Mouse (Mus musculus): Measurements from ENCODE around the gene Cux2. TPM values are rescaled to one million over a fixed set of nuclear protein-coding genes. Genes with fewer than 3 reads are reported as not detected.

Cux2 gene
- total and polyA plus RNA-seq, 3 experiments: 1.4 to 3.5 TPM; not detected in 1

DNA sequence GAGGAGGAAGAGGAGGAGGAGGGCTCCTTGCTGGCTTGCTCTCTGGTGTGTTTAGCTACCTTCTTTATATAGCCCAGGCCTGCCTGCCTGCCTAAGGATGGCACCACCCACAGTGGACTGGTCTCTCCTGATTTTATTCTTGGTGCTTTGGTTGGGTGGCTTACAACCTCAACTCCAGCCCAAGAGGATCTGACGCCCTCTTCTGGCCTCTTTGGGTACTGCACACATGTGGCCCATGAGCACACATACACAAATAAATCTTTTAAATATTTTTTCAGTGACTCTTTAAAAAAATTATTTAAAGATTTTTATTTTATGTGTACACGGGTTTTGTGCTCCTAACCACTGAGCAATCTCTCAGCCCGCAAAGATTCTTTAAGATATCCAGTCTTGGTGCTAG is 25.8 kb upstream of the Cux2 start:
- H3K4me3 ChIP-seq (ENCODE audit: control insufficient read depth in 1 of 2, insufficient read depth in 1 of 2, low read depth in 2 of 2, low read length in 2 of 2): no peak overlapping the region
- no peaks in the 10 kb centered on the region for H3K36me3 ChIP-seq (ENCODE audit: control insufficient read depth in 1 of 2, insufficient read depth in 2 of 2, low read length in 2 of 2)
- no peak overlapping the region for H3K27ac ChIP-seq (ENCODE audit: control insufficient read depth, low read depth, low read length)
- no peaks in the 10 kb centered on the region for H3K79me2 ChIP-seq (ENCODE audit: control insufficient read depth, insufficient read depth, low read length, poor library complexity)
- TF ChIP-seq CTCF (IDR thresholded peaks at IDR 0.05 in 2 of 3, conservative IDR thresholded peaks at IDR 0.05 in 1 of 3; ENCODE audit: control insufficient read depth in 1 of 3, insufficient read depth in 1 of 3, low read depth in 2 of 3, low read length in 3 of 3, poor library complexity in 1 of 3, severe bottlenecking in 1 of 3) (peak; percentile 48 to 62 (median 60)), POLR2AphosphoS2 (IDR thresholded peaks at IDR 0.05; ENCODE audit: low read length) (no peak), CHD1 (IDR thresholded peaks at IDR 0.05; ENCODE audit: low read depth, low read length) (no peak), RCOR1 (IDR thresholded peaks at IDR 0.05; ENCODE audit: low read depth, low read length) (no peak), BHLHE40 (IDR thresholded peaks at IDR 0.05; ENCODE audit: borderline replicate concordance, low read depth, low read length) (no peak), JUND (IDR thresholded peaks at IDR 0.05; ENCODE audit: low read depth, low read length) (no peak), ZNF384 (IDR thresholded peaks at IDR 0.05; ENCODE audit: low read depth, low read length) (no peak), NELFE (IDR thresholded peaks at IDR 0.05; ENCODE audit: low read depth, low read length) (no peak), ZKSCAN1 (IDR thresholded peaks at IDR 0.05; ENCODE audit: low read depth, low read length) (no peak), RAD21 (IDR thresholded peaks at IDR 0.05; ENCODE audit: low read depth, low read length) (peak; percentile 19), USF1 (IDR thresholded peaks at IDR 0.05; ENCODE audit: low read depth, low read length) (no peak), HCFC1 (IDR thresholded peaks at IDR 0.05; ENCODE audit: low read depth, low read length) (no peak), MYC (IDR thresholded peaks at IDR 0.05; ENCODE audit: low read depth, low read length) (no peak), USF2 (IDR thresholded peaks at IDR 0.05; ENCODE audit: borderline replicate concordance in 1 of 2, insufficient read depth in 1 of 2, low read depth in 1 of 2, low read length in 2 of 2) (no peak), MYB (IDR thresholded peaks at IDR 0.05; ENCODE audit: low read depth, low read length) (no peak), GATA1 (IDR thresholded peaks at IDR 0.05; ENCODE audit: low read depth, low read length) (no peak), SMC3 (IDR thresholded peaks at IDR 0.05; ENCODE audit: low read depth, low read length) (peak; percentile 33; the same call in 1 of the 2 replicates), KAT2A (conservative IDR thresholded peaks at IDR 0.05; ENCODE audit: low read depth, low read length) (no peak)
- peaks cover 3 to 5% of the 10 kb centered on the region in 2 experiments; a peak in 1 of 4 replicates for H3K27me3 ChIP-seq (ENCODE audit: control insufficient read depth in 1 of 2, insufficient read depth in 2 of 2, low read length in 2 of 2)
- H3K4me1 ChIP-seq (ENCODE audit: control insufficient read depth in 1 of 2, insufficient read depth in 2 of 2, low read length in 2 of 2): no peaks in the 10 kb centered on the region
- no peak overlapping the region for H3K9ac ChIP-seq (ENCODE audit: control insufficient read depth, low read depth, low read length, poor library complexity, severe bottlenecking)
- H3K9me3 ChIP-seq (replicated peaks; ENCODE audit: insufficient read depth, low read length): no peaks in the 10 kb centered on the region
- DNase-seq (ENCODE audit: low read depth, low spot score): peak; percentile 37

DNA sequence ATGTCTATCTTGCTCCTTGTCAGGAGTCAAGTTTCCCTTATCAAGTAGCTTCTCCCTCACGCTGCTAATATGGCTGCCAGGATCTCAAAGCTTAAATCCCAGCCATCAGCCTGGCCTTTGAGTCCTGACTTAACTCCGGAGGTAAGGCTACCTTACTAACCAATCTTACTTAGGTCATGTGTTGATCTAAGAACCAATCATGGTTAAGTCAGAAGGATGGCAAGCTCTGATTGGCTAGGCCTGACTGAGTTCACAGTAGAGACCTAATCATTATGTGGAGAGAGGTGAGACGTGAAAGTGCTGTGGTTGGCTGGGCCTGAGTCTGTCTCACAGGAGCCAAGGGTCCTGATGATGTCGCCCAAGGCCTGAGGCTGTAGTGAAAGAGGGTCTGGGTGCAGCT is 22.1 kb upstream of the Cux2 start:
- peaks cover 3 to 5% of the 10 kb centered on the region in 2 experiments; a peak in 1 of 4 replicates for H3K27me3 ChIP-seq (ENCODE audit: control insufficient read depth in 1 of 2, insufficient read depth in 2 of 2, low read length in 2 of 2)
- DNase-seq (ENCODE audit: low read depth, low spot score): no peak
- no peaks in the 10 kb centered on the region for H3K79me2 ChIP-seq (ENCODE audit: control insufficient read depth, insufficient read depth, low read length, poor library complexity)
- H3K4me1 ChIP-seq (ENCODE audit: control insufficient read depth in 1 of 2, insufficient read depth in 2 of 2, low read length in 2 of 2): no peaks in the 10 kb centered on the region
- no peaks in the 10 kb centered on the region for H3K36me3 ChIP-seq (ENCODE audit: control insufficient read depth in 1 of 2, insufficient read depth in 2 of 2, low read length in 2 of 2)
- H3K4me3 ChIP-seq (ENCODE audit: control insufficient read depth in 1 of 2, insufficient read depth in 1 of 2, low read depth in 2 of 2, low read length in 2 of 2): no peak overlapping the region
- H3K9me3 ChIP-seq (replicated peaks; ENCODE audit: insufficient read depth, low read length): no peaks in the 10 kb centered on the region
- H3K27ac ChIP-seq (ENCODE audit: control insufficient read depth, low read depth, low read length): no peak overlapping the region
- TF ChIP-seq USF1 (IDR thresholded peaks at IDR 0.05; ENCODE audit: low read depth, low read length) (peak; percentile 56; the same call in 1 of the 2 replicates), GABPA (IDR thresholded peaks at IDR 0.05; ENCODE audit: low read depth, low read length) (no peak)
- H3K9ac ChIP-seq (ENCODE audit: control insufficient read depth, low read depth, low read length, poor library complexity, severe bottlenecking): no peak overlapping the region
